Mouse (Mus musculus): Measurements from ENCODE around the gene Jchain. TPM values are rescaled to one million over a fixed set of nuclear protein-coding genes. Genes with fewer than 3 reads are reported as not detected.

The Jchain gene
- 0.14 TPM in 1 of 2 replicates, not detected in the other for polyA plus RNA-seq (2016; fragmentation: Nextera tagmentation; extraction: Ambion mirVana)

DNA sequence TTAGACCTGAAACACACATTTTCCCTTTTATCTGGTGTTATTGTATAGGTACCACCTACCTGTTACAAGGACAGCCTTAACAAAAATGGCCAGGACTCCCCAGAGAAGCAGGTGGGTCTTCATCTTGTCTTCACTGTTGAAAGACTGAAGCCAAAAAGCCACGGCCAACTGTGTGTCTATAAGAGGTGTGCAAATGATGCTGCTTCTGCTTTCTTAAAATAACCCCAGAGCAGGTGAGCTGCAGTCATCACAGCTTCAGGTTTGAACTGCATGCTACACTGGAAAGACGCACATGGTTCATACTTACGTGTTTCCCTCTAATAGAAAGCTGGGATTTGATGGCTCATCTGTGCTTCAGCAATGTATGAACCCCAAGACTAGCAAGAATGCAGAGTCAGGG is at the start of gene Jchain:
TSS of gene Jchain (minus strand) at position 235 of the 400 bp plus-strand sequence.
- Histone ChIP-seq H3K4me1 (no peaks in the 10 kb centered on the region), H3K27ac (no peak within 1 kb of the TSS), H3K27me3 (ENCODE audit: poor library complexity, severe bottlenecking) (no peaks in the 10 kb centered on the region), H3K4me3 (no peak within 1 kb of the TSS), H3K36me3 (replicated peaks) (no peaks in the 10 kb centered on the region), H3K9me3 (no peaks in the 10 kb centered on the region)
- no peak for DNase-seq (ENCODE audit: extremely low spot score, low spot score)
- WGBS: 89% methylated on average over 3 of the region's 3 CpGs

DNA sequence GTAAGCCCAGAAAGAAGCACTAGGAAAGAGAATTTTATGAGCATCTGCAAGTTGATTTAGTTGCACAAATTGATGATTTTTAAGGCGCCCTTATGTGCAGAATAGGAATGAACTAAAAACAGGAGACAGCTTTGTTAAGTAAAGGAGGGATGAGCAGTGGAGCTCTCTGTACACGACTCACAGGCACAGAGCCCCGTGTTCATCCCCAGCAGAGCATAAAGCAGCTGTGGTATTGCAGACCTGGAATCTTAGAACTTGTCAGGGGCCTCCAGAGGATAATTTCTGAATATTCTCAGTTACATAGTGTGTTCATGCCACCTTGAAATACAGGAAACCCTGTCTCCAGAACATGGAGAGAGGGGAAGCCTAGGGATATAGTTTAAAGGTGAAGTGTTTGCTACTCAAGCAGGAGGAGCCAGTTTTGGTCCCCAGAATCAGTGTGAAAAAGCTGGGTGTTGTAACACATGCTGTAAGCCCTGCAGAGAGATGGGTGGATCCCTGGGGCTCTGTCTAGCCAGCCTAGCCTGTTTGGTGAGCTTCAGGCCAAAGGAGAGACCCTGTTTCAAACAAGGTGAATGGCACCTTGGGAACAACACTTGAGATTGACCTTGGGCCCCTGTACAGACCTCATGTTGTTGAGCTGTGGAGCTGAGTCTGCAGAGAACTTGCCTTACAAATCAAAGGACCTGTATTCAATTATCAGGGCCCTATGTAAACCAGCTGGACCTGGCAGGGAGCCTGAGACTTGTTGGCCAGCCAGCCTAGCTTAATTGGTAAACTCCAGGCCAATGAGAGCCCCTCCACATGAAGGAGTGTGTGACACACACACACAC is 48.0 kb upstream of the Jchain start:
- Histone ChIP-seq H3K4me1 (peaks cover 7% of the 10 kb centered on the region), H3K9me3 (no peaks in the 10 kb centered on the region), H3K4me3 (no peak overlapping the region), H3K36me3 (replicated peaks) (peaks cover 29% of the 10 kb centered on the region), H3K27me3 (ENCODE audit: poor library complexity, severe bottlenecking) (no peaks in the 10 kb centered on the region), H3K27ac (no peak overlapping the region)
- DNase-seq (ENCODE audit: extremely low spot score, low spot score): no peak
- 80% methylated on average over 3 of the region's 3 CpGs for whole genome bisulfite sequencing

DNA sequence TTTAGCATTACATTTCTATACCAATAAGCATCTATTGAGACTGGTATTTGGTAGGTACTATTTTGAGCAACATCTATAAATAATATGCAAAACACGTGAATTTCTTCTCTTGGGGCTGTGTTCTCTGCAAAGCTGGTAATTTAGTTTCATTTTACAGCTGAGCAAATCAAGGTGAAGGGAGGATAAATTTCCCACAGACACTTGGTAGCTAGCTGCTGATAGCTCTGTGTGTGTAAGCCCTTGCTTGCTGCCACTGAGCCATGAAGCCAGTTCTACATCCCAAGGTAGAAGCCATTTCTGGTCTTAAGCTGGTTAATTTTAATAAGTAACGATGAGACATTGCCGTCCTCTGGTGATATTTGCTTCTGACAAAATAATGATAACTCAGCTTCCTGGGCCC is 47.1 kb upstream of the Jchain start:
- H3K4me3 ChIP-seq: no peak overlapping the region
- peaks cover 34% of the 10 kb centered on the region for H3K36me3 ChIP-seq (replicated peaks)
- no peak for DNase-seq (ENCODE audit: extremely low spot score, low spot score)
- no peaks in the 10 kb centered on the region for H3K27me3 ChIP-seq (ENCODE audit: poor library complexity, severe bottlenecking)
- 94% methylated on average over 3 of the region's 3 CpGs for WGBS
- no peak overlapping the region for H3K27ac ChIP-seq
- H3K4me1 ChIP-seq: peaks cover 7% of the 10 kb centered on the region
- no peaks in the 10 kb centered on the region for H3K9me3 ChIP-seq

DNA sequence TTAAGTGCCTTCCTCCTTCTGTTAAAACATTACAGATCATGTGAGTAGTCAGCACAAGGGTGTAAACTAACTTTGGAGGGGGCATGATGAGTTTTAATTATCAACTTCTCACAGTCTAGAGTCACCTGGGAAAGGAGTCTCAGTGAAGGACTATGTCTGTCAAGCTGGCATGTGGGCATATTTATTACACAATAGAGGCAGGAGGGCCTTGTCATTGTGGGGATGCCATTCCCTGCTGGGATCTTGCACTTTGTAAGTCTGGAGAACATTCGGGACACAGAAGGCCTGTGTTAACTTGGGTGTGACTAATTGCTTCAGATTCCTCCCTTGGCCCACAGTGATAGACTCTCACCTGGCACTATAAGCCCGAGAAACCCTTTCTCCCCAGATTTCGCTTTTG is 41.9 kb upstream of the Jchain start:
- Histone ChIP-seq H3K27ac (no peak overlapping the region), H3K27me3 (ENCODE audit: poor library complexity, severe bottlenecking) (no peaks in the 10 kb centered on the region), H3K4me1 (peaks cover 12% of the 10 kb centered on the region), H3K4me3 (no peak overlapping the region), H3K9me3 (no peaks in the 10 kb centered on the region), H3K36me3 (replicated peaks) (peaks cover 44% of the 10 kb centered on the region)
- DNase-seq (ENCODE audit: extremely low spot score, low spot score): no peak
- 74% methylated on average over 3 of the region's 3 CpGs for WGBS

DNA sequence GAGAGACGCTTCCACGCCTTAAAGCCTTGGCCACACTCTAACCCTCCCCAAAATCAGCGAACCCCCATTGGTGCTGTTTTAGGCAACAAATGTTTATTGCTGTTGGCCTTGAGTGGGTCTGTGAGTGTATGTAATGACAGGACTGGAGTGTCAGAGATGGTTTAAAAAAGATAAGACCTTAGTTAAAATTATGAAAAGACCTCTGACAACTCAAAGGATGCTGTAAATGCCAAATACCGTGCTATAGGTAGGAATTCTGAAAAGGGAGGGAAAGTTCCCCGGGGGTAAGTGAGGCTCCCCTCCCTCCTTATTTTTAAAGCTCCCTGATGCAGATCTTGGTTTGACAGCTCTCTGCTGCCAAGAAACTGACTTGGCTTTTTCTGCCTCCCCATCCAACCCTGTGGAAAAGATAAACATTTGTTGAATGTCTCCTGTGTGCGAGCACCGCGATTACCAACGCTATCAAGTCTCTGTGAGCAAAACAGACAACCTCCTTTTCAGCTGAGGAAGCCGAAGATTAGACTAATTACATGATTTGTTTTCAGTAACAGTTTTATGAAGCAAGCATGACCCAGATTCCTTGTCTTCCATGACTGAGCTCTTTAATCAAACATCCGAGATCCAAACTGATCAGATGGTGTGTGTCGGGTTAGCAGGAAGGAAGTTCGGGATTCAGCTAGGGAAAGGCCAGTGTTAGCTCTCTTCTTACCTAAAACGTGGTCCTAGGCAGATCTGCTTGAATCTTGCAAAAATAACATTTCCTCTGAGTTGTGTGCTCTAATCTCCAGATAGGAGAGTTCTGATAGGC is 38.5 kb upstream of the Jchain start:
- 15% methylated on average over 14 of the region's 14 CpGs for WGBS
- no peaks in the 10 kb centered on the region for H3K9me3 ChIP-seq
- H3K4me3 ChIP-seq: peak overlapping the region; percentile 94
- peak overlapping the region; percentile 95 for H3K27ac ChIP-seq
- no peak for DNase-seq (ENCODE audit: extremely low spot score, low spot score)
- H3K27me3 ChIP-seq (ENCODE audit: poor library complexity, severe bottlenecking): no peaks in the 10 kb centered on the region
- peaks cover 18% of the 10 kb centered on the region for H3K4me1 ChIP-seq
- H3K36me3 ChIP-seq (replicated peaks): peaks cover 20% of the 10 kb centered on the region

DNA sequence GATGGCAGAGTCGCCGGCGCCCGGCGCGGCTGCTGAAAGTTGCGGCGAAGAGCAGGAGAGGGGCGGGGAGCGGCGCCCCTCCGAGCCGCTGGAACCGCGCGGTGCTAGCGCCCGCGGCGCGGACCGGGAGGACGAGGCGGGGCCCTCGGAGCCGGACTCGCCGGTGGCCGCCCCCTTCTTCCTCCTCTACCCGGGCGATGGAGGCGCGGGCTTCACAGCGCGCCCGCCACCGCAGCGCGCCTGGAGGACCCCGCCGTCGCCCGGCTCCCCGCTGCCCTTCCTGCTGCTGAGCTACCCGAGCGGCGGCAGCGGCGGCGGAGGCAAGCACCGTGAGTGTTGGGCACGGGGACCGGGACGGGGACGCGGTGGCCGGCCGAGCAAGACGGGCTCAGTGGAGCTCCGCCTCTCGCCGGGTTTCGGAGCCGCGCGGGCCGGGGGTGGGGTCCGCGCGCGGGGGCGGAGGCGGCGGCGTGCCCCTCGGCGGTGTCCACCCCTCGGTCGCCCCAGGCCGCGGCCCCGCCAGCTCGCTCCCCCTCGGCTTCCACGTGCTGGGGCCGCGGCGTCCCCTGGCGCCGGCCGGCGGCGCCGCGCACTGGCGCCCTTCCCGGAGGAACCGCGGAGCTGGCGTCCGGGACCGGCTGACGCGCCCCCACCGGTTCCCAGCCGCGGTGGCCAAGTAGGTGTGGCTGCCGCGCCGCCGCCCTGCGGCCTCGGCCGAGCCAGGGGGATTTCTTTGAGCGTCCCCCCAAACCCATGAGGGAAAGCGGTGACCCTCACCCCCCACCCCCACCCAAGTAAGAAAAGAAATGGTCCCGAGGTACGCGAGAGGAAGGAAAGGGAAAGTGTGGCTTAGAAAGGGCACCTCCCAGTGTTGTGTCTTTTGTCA is 37.7 kb upstream of the Jchain start:
- peaks cover 11% of the 10 kb centered on the region for H3K36me3 ChIP-seq (replicated peaks)
- DNase-seq (ENCODE audit: extremely low spot score, low spot score): peak; percentile 64
- H3K4me3 ChIP-seq: peak overlapping the region; percentile 94
- H3K4me1 ChIP-seq: peaks cover 18% of the 10 kb centered on the region
- H3K27me3 ChIP-seq (ENCODE audit: poor library complexity, severe bottlenecking): no peaks in the 10 kb centered on the region
- H3K9me3 ChIP-seq: no peaks in the 10 kb centered on the region
- under 1% methylated on average over 113 of the region's 119 CpGs for WGBS
- peak overlapping the region; percentile 95 for H3K27ac ChIP-seq

DNA sequence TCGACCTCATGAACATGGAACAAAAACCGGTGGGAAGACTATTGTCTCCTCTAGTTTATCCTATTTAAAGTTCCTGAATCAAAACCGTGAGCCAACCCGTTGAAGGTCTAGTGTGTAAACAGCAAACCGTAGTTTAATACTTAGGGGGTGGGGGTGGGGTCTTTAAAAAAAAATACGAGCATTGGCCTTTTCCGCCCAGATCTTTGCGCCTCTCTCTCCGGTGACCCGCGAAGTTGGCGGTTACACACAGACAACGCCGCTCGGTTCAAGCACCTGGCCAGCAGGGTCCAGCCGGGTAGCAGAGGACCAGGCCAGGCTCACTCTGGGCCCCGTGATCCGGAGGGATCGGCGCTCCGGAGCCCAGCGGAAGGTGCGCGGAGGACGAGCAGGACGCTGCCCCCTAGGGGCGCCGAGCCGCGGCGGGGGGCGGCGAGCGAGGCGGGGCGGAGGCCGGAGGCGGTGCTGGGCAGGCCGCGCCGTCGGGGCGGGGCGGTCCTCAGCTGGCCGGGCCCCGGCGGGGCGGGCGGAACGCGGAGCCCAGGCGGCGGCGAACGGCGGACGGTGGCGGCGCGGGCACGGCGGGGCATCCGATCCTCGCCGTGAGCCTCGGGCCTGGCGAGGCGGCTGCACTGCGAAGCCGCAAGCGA is 36.9 kb upstream of the Jchain start, which contains the start of gene Rufy3:
TSS of gene Rufy3 (plus strand) at position 540 of the 647 bp plus-strand sequence.
- 1% methylated on average over 71 of the region's 71 CpGs for WGBS
- H3K4me3 ChIP-seq: peak within 1 kb of the TSS; percentile 94
- H3K27ac ChIP-seq: peak within 1 kb of the TSS; percentile 95
- peak; percentile 76 for DNase-seq (ENCODE audit: extremely low spot score, low spot score)
- H3K9me3 ChIP-seq: no peaks in the 10 kb centered on the region
- no peaks in the 10 kb centered on the region for H3K27me3 ChIP-seq (ENCODE audit: poor library complexity, severe bottlenecking)
- peaks cover 18% of the 10 kb centered on the region for H3K4me1 ChIP-seq
- H3K36me3 ChIP-seq (replicated peaks): peaks cover 10% of the 10 kb centered on the region

DNA sequence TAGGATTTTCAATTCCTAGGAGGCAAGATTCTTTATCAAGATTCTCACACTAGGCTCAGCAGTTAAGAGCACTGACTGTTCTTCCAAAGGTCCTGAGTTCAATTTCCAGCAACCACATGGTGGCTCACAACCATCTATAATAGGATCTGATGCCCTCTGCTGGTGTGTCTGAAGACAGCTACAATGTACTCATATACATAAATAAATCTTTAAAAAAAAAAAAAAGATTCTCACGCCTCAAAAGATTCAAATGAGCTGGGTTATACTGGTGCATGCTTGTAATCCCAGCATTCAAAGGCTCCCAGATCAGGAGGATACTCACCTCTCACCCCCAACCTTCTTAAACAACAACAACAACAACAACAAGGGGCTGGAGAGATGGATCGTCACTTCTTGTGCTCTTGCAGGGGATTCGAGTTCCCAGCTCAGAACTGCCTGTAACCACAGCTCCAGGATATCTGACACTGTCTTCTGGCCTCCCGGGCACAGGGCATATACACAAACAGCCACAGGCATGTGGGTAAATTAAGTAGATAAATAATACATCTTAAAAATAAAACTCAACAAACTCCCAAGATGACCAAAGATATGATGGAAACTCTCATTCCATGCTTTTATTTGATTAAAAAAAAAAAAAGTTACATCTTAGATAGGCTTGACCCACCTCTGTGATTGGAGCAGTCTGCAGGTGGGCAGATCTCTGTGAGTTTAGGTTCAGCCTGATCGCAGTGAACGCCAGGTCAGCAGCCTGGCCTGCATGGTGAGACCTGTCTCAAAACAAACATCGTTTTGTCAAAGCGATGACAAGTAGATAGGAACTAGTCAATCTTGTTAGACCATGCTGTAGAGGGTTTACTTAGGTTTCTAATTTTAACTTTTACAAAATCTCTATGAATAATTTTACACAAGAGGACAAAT is 35.4 kb upstream of the Jchain start:
- H3K27me3 ChIP-seq (ENCODE audit: poor library complexity, severe bottlenecking): no peaks in the 10 kb centered on the region
- H3K4me1 ChIP-seq: peaks cover 18% of the 10 kb centered on the region

DNA sequence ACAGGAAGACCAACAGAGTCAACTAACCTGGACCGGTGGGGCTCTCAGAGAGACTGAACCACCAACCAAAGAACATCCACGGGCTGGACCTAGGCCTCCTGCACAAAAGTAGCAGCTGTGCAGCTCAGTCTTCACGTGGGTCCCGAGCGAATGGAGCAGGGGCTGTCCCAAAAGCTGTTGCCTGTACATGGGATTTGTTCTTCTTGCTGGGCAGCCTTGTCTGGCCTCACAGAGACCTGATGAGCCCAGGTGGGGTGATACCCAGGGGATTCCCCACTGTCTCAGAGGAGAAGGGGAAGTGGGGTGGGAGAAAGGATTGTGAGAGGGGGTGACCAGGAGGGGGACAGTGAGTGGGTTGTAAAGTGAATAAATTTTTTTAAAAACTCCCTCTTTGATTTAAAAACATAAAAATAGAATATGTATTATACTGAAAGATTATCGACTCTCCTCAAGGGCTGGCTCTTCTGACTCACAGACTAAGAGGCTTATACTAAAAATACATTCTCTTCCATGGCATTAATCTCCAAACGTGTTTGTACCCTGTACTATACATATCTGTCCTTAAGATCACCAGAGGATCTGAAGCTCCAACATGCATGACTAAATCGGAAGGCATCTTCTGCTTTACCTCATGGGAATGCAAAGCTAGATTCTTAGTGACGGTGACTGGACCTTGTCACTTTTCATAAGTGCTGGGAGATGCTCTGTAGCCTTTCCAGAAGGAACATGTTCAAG is 33.6 kb upstream of the Jchain start:
- H3K36me3 ChIP-seq (replicated peaks): peaks cover 17% of the 10 kb centered on the region
- H3K4me3 ChIP-seq: no peak overlapping the region
- peaks cover 20% of the 10 kb centered on the region for H3K4me1 ChIP-seq
- 87% methylated on average over 9 of the region's 9 CpGs for WGBS
- DNase-seq (ENCODE audit: extremely low spot score, low spot score): no peak
- no peak overlapping the region for H3K27ac ChIP-seq
- no peaks in the 10 kb centered on the region for H3K9me3 ChIP-seq
- no peaks in the 10 kb centered on the region for H3K27me3 ChIP-seq (ENCODE audit: poor library complexity, severe bottlenecking)

More for the DNA sequence above, 35.4 kb upstream of the Jchain start:
- no peak for DNase-seq (ENCODE audit: extremely low spot score, low spot score)
- no peaks in the 10 kb centered on the region for H3K9me3 ChIP-seq
- no peak overlapping the region for H3K4me3 ChIP-seq
- 78% methylated on average over 8 of the region's 8 CpGs for WGBS
- H3K27ac ChIP-seq: no peak overlapping the region
- H3K36me3 ChIP-seq (replicated peaks): peaks cover 2% of the 10 kb centered on the region

DNA sequence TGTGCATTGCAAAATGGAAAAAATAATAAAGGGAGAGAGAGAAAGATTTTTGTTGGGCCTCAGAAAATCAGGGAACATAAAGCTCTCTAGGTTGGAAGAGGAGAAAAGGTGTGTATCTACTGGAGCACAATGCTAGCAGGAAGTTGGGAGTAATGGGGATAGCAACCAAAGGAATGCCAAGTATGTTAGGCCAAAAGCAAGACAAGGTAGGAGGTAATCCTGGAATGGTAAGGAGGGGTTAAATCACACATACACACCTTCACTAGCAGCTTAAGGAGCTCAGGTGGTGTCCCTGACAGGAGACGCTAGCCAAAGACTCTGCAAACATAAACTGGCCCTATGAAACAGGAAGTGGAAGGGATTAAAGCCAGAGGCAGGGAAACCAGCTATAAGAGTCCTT is 31.3 kb upstream of the Jchain start:
- Histone ChIP-seq H3K4me1 (peaks cover 25% of the 10 kb centered on the region), H3K9me3 (no peaks in the 10 kb centered on the region), H3K4me3 (no peak overlapping the region), H3K27ac (no peak overlapping the region), H3K36me3 (replicated peaks) (peaks cover 28% of the 10 kb centered on the region), H3K27me3 (ENCODE audit: poor library complexity, severe bottlenecking) (no peaks in the 10 kb centered on the region)
- WGBS: 51% methylated on average over 1 of the region's 1 CpGs
- no peak for DNase-seq (ENCODE audit: extremely low spot score, low spot score)
